Mouse (Mus musculus): ENCODE measurements around the gene Rbbp4. TPM values are rescaled to one million over a fixed set of nuclear protein-coding genes. Genes with fewer than 3 reads are reported as not detected.

Gene Rbbp4
- total and polyA plus RNA-seq, 3 experiments, result 41.4 to 179 (median 73.3) TPM

- H3K27ac ChIP-seq (ENCODE audit: insufficient read depth, low read depth), result no peak overlapping the region
- dilution Hi-C loops (cut with MboI; ENCODE audit: extremely low pct_ligation_motif_present, extremely low pct_unique_long_range_greater_than_20kb, low sequenced_read_pairs), result no loop called here
Observed at GRCm38 (mm10) chr4:129266821-129267220, 68.3 kb downstream of the Rbbp4 start.

DNA sequence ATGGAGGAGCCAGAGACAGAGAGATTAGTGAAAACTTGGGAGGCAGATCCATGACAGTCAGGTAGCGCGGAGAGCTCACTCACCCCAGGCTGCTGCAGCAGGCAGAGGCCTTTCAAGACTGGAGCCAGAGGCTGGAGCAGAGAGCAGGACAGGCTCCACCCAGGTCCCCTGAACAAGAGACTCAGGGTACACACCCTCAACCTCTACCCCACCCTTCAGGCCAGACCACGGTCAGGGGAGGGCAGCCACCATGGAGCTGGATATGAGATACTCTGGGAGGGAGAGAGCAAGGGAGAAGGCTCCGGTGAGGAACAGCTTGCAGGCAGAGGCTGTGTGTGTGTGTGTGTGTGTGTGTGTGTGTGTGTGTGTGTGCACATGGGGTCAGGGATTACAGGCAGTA is 69.0 kb downstream of the Rbbp4 start:
- Histone ChIP-seq H3K4me3 (replicated peaks in 1 of 3; ENCODE audit: low read depth in 2 of 3, low read length in 2 of 3, poor library complexity in 1 of 3) (no peak overlapping the region), H3K9ac (ENCODE audit: insufficient read depth, low read depth) (no peak overlapping the region), H3K4me2 (ENCODE audit: insufficient read depth, low read depth, poor library complexity, severe bottlenecking) (no peak overlapping the region), H3K9me3 (replicated peaks; ENCODE audit: low read length) (no peaks in the 10 kb centered on the region), H3K36me3 (replicated peaks in 1 of 2; ENCODE audit: control insufficient read depth in 1 of 2, insufficient read depth in 1 of 2, low read length in 1 of 2) (no peaks in the 10 kb centered on the region), H3K4me1 (ENCODE audit: control insufficient read depth in 1 of 2, insufficient read depth in 2 of 2) (peaks cover 20 to 30% of the 10 kb centered on the region in 2 experiments), H3K27ac (ENCODE audit: insufficient read depth, low read depth) (no peak overlapping the region), H3K79me2 (replicated peaks; ENCODE audit: control insufficient read depth, extremely low read depth, insufficient read depth, poor library complexity, severe bottlenecking) (no peaks in the 10 kb centered on the region), H3K27me3 (replicated peaks) (no peaks in the 10 kb centered on the region)
- dilution Hi-C loops (cut with MboI; ENCODE audit: extremely low pct_ligation_motif_present, extremely low pct_unique_long_range_greater_than_20kb, low sequenced_read_pairs), result no loop called here
- TF ChIP-seq RCOR1 (conservative IDR thresholded peaks at IDR 0.05; ENCODE audit: low read depth, low read length) (no peak), PAX5 (IDR thresholded peaks at IDR 0.05; ENCODE audit: low read length) (no peak), ZC3H11A (IDR thresholded peaks at IDR 0.05; ENCODE audit: low read depth, low read length) (no peak), BHLHE40 (IDR thresholded peaks at IDR 0.05; ENCODE audit: low read depth, low read length) (no peak), POLR2A (IDR thresholded peaks at IDR 0.05; ENCODE audit: low read depth, low read length) (no peak), CHD1 (IDR thresholded peaks at IDR 0.05; ENCODE audit: low read depth, low read length) (no peak), ZNF384 (IDR thresholded peaks at IDR 0.05; ENCODE audit: low read depth, low read length) (no peak), E2F4 (IDR thresholded peaks at IDR 0.05; ENCODE audit: insufficient replicate concordance, low read depth, low read length) (no peak), RAD21 (IDR thresholded peaks at IDR 0.05; ENCODE audit: low read depth, low read length) (no peak)
- no peak for DNase-seq (ENCODE audit: extremely low read depth)
- in situ Hi-C loops (cut with MboI; ENCODE audit: low pct_ligation_motif_present, low pct_unique_long_range_greater_than_20kb, low sequenced_read_pairs), result no loop called here

More at GRCm38 (mm10) chr4:129266821-129267220, 68.3 kb downstream of the Rbbp4 start:
- Histone ChIP-seq H3K79me2 (replicated peaks; ENCODE audit: control insufficient read depth, extremely low read depth, insufficient read depth, poor library complexity, severe bottlenecking) (no peaks in the 10 kb centered on the region), H3K9me3 (replicated peaks; ENCODE audit: low read length) (no peaks in the 10 kb centered on the region), H3K4me1 (ENCODE audit: control insufficient read depth in 1 of 2, insufficient read depth in 2 of 2) (peaks cover 21 to 26% of the 10 kb centered on the region in 2 experiments), H3K4me2 (ENCODE audit: insufficient read depth, low read depth, poor library complexity, severe bottlenecking) (no peak overlapping the region), H3K27me3 (replicated peaks) (no peaks in the 10 kb centered on the region), H3K36me3 (replicated peaks in 1 of 2; ENCODE audit: control insufficient read depth in 1 of 2, insufficient read depth in 1 of 2, low read length in 1 of 2) (no peaks in the 10 kb centered on the region), H3K4me3 (replicated peaks in 1 of 3; ENCODE audit: low read depth in 2 of 3, low read length in 2 of 3, poor library complexity in 1 of 3) (no peak overlapping the region), H3K9ac (ENCODE audit: insufficient read depth, low read depth) (no peak overlapping the region)
- DNase-seq (ENCODE audit: extremely low read depth), result no peak
- TF ChIP-seq HCFC1 (IDR thresholded peaks at IDR 0.05; ENCODE audit: low read depth, low read length) (no peak), TCF12 (IDR thresholded peaks at IDR 0.05; ENCODE audit: low read depth, low read length) (no peak), ZMIZ1 (IDR thresholded peaks at IDR 0.05; ENCODE audit: low read depth, low read length) (no peak), NELFE (IDR thresholded peaks at IDR 0.05; ENCODE audit: low read depth, low read length) (no peak), KAT2A (IDR thresholded peaks at IDR 0.05; ENCODE audit: insufficient replicate concordance, low read length) (no peak), RAD21 (IDR thresholded peaks at IDR 0.05; ENCODE audit: low read depth, low read length) (no peak), JUN (IDR thresholded peaks at IDR 0.05; ENCODE audit: insufficient read depth, low read depth, low read length) (no peak), TBP (conservative IDR thresholded peaks at IDR 0.05; ENCODE audit: low read depth, low read length) (no peak), UBTF (IDR thresholded peaks at IDR 0.05; ENCODE audit: low read depth, low read length) (no peak), ZNF384 (IDR thresholded peaks at IDR 0.05; ENCODE audit: low read depth, low read length) (no peak), RCOR1 (conservative IDR thresholded peaks at IDR 0.05; ENCODE audit: low read depth, low read length) (no peak), USF2 (conservative IDR thresholded peaks at IDR 0.05; ENCODE audit: low read depth, low read length) (no peak), PAX5 (IDR thresholded peaks at IDR 0.05; ENCODE audit: low read length) (no peak), ZKSCAN1 (IDR thresholded peaks at IDR 0.05; ENCODE audit: borderline replicate concordance, low read depth, low read length) (no peak), NRF1 (IDR thresholded peaks at IDR 0.05; ENCODE audit: low read depth, low read length) (no peak)
- in situ Hi-C loops (cut with MboI; ENCODE audit: low pct_ligation_motif_present, low pct_unique_long_range_greater_than_20kb, low sequenced_read_pairs), result no loop called here

All from CH12.LX (cell line).